ENCODE assay signal across 9 mouse cellular contexts in genomic region chr3:66978457-66979381, GRCm38 (mm10). TPM values are rescaled to one million over a fixed set of nuclear protein-coding genes. Genes with fewer than 3 reads are reported as not detected.
DNase-seq lines count a peak whose midpoint lies in the region; ATAC-seq lines count a peak whose summit lies in the region.
"Had no signal": no experiment of that assay in that cellular context is flagged by ENCODE, and none has a peak within 500 bp of the region (broad histone marks: within the 10 kb centered on the region; RNA-seq: fewer than 3 reads in every experiment).

No protein-coding gene starts in this region.

- WGBS in liver, embryonic 11.5 days: 2% methylated on average over 45 of the region's 45 CpGs
- WGBS in heart, embryonic 14.5 days: 2% methylated on average over 44 of the region's 45 CpGs

- no peak overlapping the region for H3K9ac ChIP-seq in liver, embryonic 11.5 days (ENCODE audit: low read depth, low read length)
- H3K9ac ChIP-seq in heart, embryonic 14.5 days (ENCODE audit: low read length): peak overlapping the region; percentile 30; the same call in 1 of the 2 replicates
- H3K9ac ChIP-seq: liver, embryonic 13.5 days had no signal

- DNase-seq in liver, embryonic 11.5 days (ENCODE audit: low spot score): peak; percentile 39
- no peak for DNase-seq in liver
- DNase-seq in embryo, embryonic 11 days: peak; percentile 45
- no peak for DNase-seq in spleen, postnatal 36 days (ENCODE audit: low spot score in 2 of 2)
- no peak for DNase-seq in left cerebral cortex, postnatal 4 days
- DNase-seq in natural killer cell, adult 2 months (ENCODE audit: low spot score in 2 of 2): no peak
- DNase-seq: liver, embryonic 13.5 days had no signal

- no peaks in the 10 kb centered on the region for H3K36me3 ChIP-seq in liver, embryonic 11.5 days (ENCODE audit: control insufficient read depth, insufficient read depth, low read length)
- no peaks in the 10 kb centered on the region for H3K36me3 ChIP-seq in heart, embryonic 14.5 days (ENCODE audit: control insufficient read depth, insufficient read depth, low read length)
- H3K36me3 ChIP-seq: liver, embryonic 13.5 days had no signal

- no peak for ATAC-seq in liver, embryonic 11.5 days (replicated peaks; ENCODE audit: low FRiP score)
- ATAC-seq in heart, embryonic 14.5 days (ENCODE audit: insufficient number of reproducible peaks, insufficient read depth, low FRiP score, low read depth): no peak
- ATAC-seq in megakaryocyte, adult 5-6 weeks (ENCODE audit: poor library complexity, severe bottlenecking): 0 out of 2 replicates have a peak, but pooled peaks have one; percentile 14

- H3K4me2 ChIP-seq in liver, embryonic 11.5 days: peak overlapping the region; percentile 15; the same call in 1 of the 2 replicates
- peak overlapping the region; percentile 54 for H3K4me2 ChIP-seq in heart, embryonic 14.5 days (ENCODE audit: low read length)
- H3K4me2 ChIP-seq: liver, embryonic 13.5 days had no signal

- intact Hi-C loops in left cerebral cortex, postnatal 4 days (cut with DNase I): loop anchor here (5.0 kb wide), 1 partner anchor 364 kb away; no protein-coding TSS in a partner anchor

- H3K4me1 ChIP-seq in liver, embryonic 11.5 days (replicated peaks; ENCODE audit: control insufficient read depth, insufficient read depth, low read length): peaks cover 3% of the 10 kb centered on the region; the same call in 1 of the 2 replicates
- H3K4me1 ChIP-seq in heart, embryonic 14.5 days (ENCODE audit: control insufficient read depth in 2 of 2, insufficient read depth in 2 of 2, low read length in 2 of 2): peaks cover 12 to 18% of the 10 kb centered on the region in 2 experiments; a peak in 3 of 4 replicates

- no peak overlapping the region for H3K4me3 ChIP-seq in liver, embryonic 11.5 days (ENCODE audit: low read depth, low read length)
- peak overlapping the region in 1 of 2 experiments; percentile 35; a peak in 2 of 4 replicates for H3K4me3 ChIP-seq in heart, embryonic 14.5 days (ENCODE audit: control insufficient read depth in 1 of 2, insufficient read depth in 1 of 2, low read depth in 1 of 2, low read length in 2 of 2)
- H3K4me3 ChIP-seq: liver, embryonic 13.5 days had no signal

- H3K27ac ChIP-seq in liver, embryonic 11.5 days (ENCODE audit: low read depth, low read length): no peak overlapping the region
- no peak overlapping the region for H3K27ac ChIP-seq in heart, embryonic 14.5 days (replicated peaks in 1 of 2; ENCODE audit: control insufficient read depth in 1 of 2, insufficient read depth in 1 of 2, low read depth in 2 of 2, low read length in 2 of 2)
- H3K27ac ChIP-seq: liver, embryonic 13.5 days had no signal

- peaks cover 89% of the 10 kb centered on the region for H3K27me3 ChIP-seq in liver, embryonic 11.5 days (replicated peaks; ENCODE audit: control insufficient read depth, insufficient read depth, low read length)
- H3K27me3 ChIP-seq in heart, embryonic 14.5 days (ENCODE audit: control insufficient read depth, insufficient read depth, low read length): peaks cover 90% of the 10 kb centered on the region

- H3K9me3 ChIP-seq in liver, embryonic 11.5 days (ENCODE audit: control insufficient read depth, low read length): no peaks in the 10 kb centered on the region
- H3K9me3 ChIP-seq in heart, embryonic 14.5 days (ENCODE audit: control insufficient read depth, low read length): no peaks in the 10 kb centered on the region
- H3K9me3 ChIP-seq: liver, embryonic 13.5 days had no signal

RNA-seq across cellular contexts. Expression of gene Rsrc1, which starts 2.5 kb away (rescaled TPM):
- 27.4 and 32.7 TPM in 2 replicates for polyA plus RNA-seq in liver, embryonic 11.5 days (2014; fragmentation: Nextera tagmentation; extraction: Ambion mirVana)
- 23.6 and 27.0 TPM in 2 replicates for polyA plus RNA-seq in heart, embryonic 14.5 days (2014; fragmentation: Nextera tagmentation; extraction: Ambion mirVana)
- 22.0 and 22.8 TPM in 2 replicates for total RNA-seq in megakaryocyte, adult 5-6 weeks (2015)
- 28.6 and 32.6 TPM in 2 replicates for total RNA-seq in megakaryocyte, adult 5-6 weeks (2017)
- total RNA-seq in left cerebral cortex, postnatal 4 days (2021): 10 to 100 TPM; 30.2 to 31.4 TPM

RNA-seq across cellular contexts. Expression of gene Shox2, which starts 2.9 kb away (rescaled TPM):
- 1.1 and 2.9 TPM in 2 replicates for polyA plus RNA-seq in liver, embryonic 11.5 days (2014; fragmentation: Nextera tagmentation; extraction: Ambion mirVana)
- 3.4 and 11.3 TPM in 2 replicates for polyA plus RNA-seq in heart, embryonic 14.5 days (2014; fragmentation: Nextera tagmentation; extraction: Ambion mirVana)
- not detected in 2 replicates for total RNA-seq in megakaryocyte, adult 5-6 weeks (2015)
- not detected in 2 replicates for total RNA-seq in megakaryocyte, adult 5-6 weeks (2017)
- total RNA-seq in left cerebral cortex, postnatal 4 days (2021): under 1 TPM in 1 of 2 experiments, not detected in 1; 0.76 TPM

Comparison
In these comparisons a context has a peak if more than half of its experiments do, and no peak if none do; other contexts are left out.
1. DNase-seq: peak in liver, embryonic 11.5 days (single experiment) and embryo, embryonic 11 days (single experiment); none in liver (single experiment), spleen, postnatal 36 days (0 of 2), left cerebral cortex, postnatal 4 days (single experiment) and natural killer cell, adult 2 months (0 of 2).